Mouse (Mus musculus): ENCODE data around the gene Fam133b. TPM values are rescaled to one million over a fixed set of nuclear protein-coding genes. Genes with fewer than 3 reads are reported as not detected.

Fam133b gene
- polyA plus RNA-seq, 1 experiment: 30.6 TPM

- H3K27me3 ChIP-seq (ENCODE audit: control insufficient read depth, insufficient read depth, low read length): no peaks in the 10 kb centered on the region
- 8% methylated on average over 7 of the region's 7 CpGs for WGBS
- H3K4me1 ChIP-seq (ENCODE audit: control insufficient read depth, insufficient read depth, low read length): peaks cover 8% of the 10 kb centered on the region
- DNase-seq: no peak
- TF ChIP-seq POLR2A (IDR thresholded peaks at IDR 0.05; ENCODE audit: borderline replicate concordance, insufficient read depth, low read length): no peak
- no peak for TF ChIP-seq CTCF (IDR thresholded peaks at IDR 0.05; ENCODE audit: borderline replicate concordance, insufficient read depth, low read depth, low read length)
- no peak overlapping the region for H3K27ac ChIP-seq (ENCODE audit: insufficient read depth, low read length)
- peak overlapping the region; percentile 70 for H3K4me3 ChIP-seq (replicated peaks; ENCODE audit: insufficient read depth, low read depth, low read length)
Observed at GRCm38 (mm10) chr5:3544480-3544769, 792 bp downstream of the Fam133b start.

- peaks cover 8% of the 10 kb centered on the region for H3K4me1 ChIP-seq (ENCODE audit: control insufficient read depth, insufficient read depth, low read length)
- TF ChIP-seq POLR2A (IDR thresholded peaks at IDR 0.05; ENCODE audit: borderline replicate concordance, insufficient read depth, low read length) (no peak), CTCF (IDR thresholded peaks at IDR 0.05; ENCODE audit: borderline replicate concordance, insufficient read depth, low read depth, low read length) (no peak)
- no peak overlapping the region for H3K4me3 ChIP-seq (replicated peaks; ENCODE audit: insufficient read depth, low read depth, low read length)
- WGBS: 72% methylated on average over 1 of the region's 1 CpGs
- H3K27me3 ChIP-seq (ENCODE audit: control insufficient read depth, insufficient read depth, low read length): no peaks in the 10 kb centered on the region
- no peak for DNase-seq
- H3K27ac ChIP-seq (ENCODE audit: insufficient read depth, low read length): no peak overlapping the region
Observed at GRCm38 (mm10) chr5:3546226-3546625, 2.6 kb downstream of the Fam133b start.

GRCm38 (mm10) chr5:3551481-3551880 is 7.8 kb downstream of the Fam133b start:
- WGBS: 91% methylated on average over 1 of the region's 1 CpGs
- no peak overlapping the region for H3K4me3 ChIP-seq (replicated peaks; ENCODE audit: insufficient read depth, low read depth, low read length)
- no peaks in the 10 kb centered on the region for H3K4me1 ChIP-seq (ENCODE audit: control insufficient read depth, insufficient read depth, low read length)
- no peak overlapping the region for H3K27ac ChIP-seq (ENCODE audit: insufficient read depth, low read length)
- TF ChIP-seq CTCF (IDR thresholded peaks at IDR 0.05; ENCODE audit: borderline replicate concordance, insufficient read depth, low read depth, low read length): no peak
- no peak for TF ChIP-seq POLR2A (IDR thresholded peaks at IDR 0.05; ENCODE audit: borderline replicate concordance, insufficient read depth, low read length)
- no peak for DNase-seq
- no peaks in the 10 kb centered on the region for H3K27me3 ChIP-seq (ENCODE audit: control insufficient read depth, insufficient read depth, low read length)

GRCm38 (mm10) chr5:3554198-3554597 is 10.6 kb downstream of the Fam133b start:
- no peaks in the 10 kb centered on the region for H3K27me3 ChIP-seq (ENCODE audit: control insufficient read depth, insufficient read depth, low read length)
- H3K27ac ChIP-seq (ENCODE audit: insufficient read depth, low read length): no peak overlapping the region
- no peaks in the 10 kb centered on the region for H3K4me1 ChIP-seq (ENCODE audit: control insufficient read depth, insufficient read depth, low read length)
- no peak overlapping the region for H3K4me3 ChIP-seq (replicated peaks; ENCODE audit: insufficient read depth, low read depth, low read length)
- no peak for TF ChIP-seq POLR2A (IDR thresholded peaks at IDR 0.05; ENCODE audit: borderline replicate concordance, insufficient read depth, low read length)
- TF ChIP-seq CTCF (IDR thresholded peaks at IDR 0.05; ENCODE audit: borderline replicate concordance, insufficient read depth, low read depth, low read length): no peak
- DNase-seq: no peak
- WGBS: 66% methylated on average over 2 of the region's 2 CpGs

GRCm38 (mm10) chr5:3571266-3571665 is 27.6 kb downstream of the Fam133b start, which contains the start of gene 1700109H08Rik:
Gene 1700109H08Rik (plus strand): TSS chr5:3571566.
- Histone ChIP-seq H3K27me3 (ENCODE audit: control insufficient read depth, insufficient read depth, low read length) (no peaks in the 10 kb centered on the region), H3K4me3 (replicated peaks; ENCODE audit: insufficient read depth, low read depth, low read length) (no peak within 1 kb of the TSS), H3K27ac (ENCODE audit: insufficient read depth, low read length) (no peak within 1 kb of the TSS), H3K4me1 (ENCODE audit: control insufficient read depth, insufficient read depth, low read length) (no peaks in the 10 kb centered on the region)
- TF ChIP-seq CTCF (IDR thresholded peaks at IDR 0.05; ENCODE audit: borderline replicate concordance, insufficient read depth, low read depth, low read length): no peak
- no peak for TF ChIP-seq POLR2A (IDR thresholded peaks at IDR 0.05; ENCODE audit: borderline replicate concordance, insufficient read depth, low read length)
- 94% methylated on average over 4 of the region's 4 CpGs for WGBS
- no peak for DNase-seq

GRCm38 (mm10) chr5:3574825-3575224 is 31.2 kb downstream of the Fam133b start:
- no peaks in the 10 kb centered on the region for H3K4me1 ChIP-seq (ENCODE audit: control insufficient read depth, insufficient read depth, low read length)
- H3K27me3 ChIP-seq (ENCODE audit: control insufficient read depth, insufficient read depth, low read length): no peaks in the 10 kb centered on the region
- WGBS: 100% methylated on average over 2 of the region's 2 CpGs
- H3K27ac ChIP-seq (ENCODE audit: insufficient read depth, low read length): no peak overlapping the region
- H3K4me3 ChIP-seq (replicated peaks; ENCODE audit: insufficient read depth, low read depth, low read length): no peak overlapping the region
- no peak for DNase-seq
- TF ChIP-seq POLR2A (IDR thresholded peaks at IDR 0.05; ENCODE audit: borderline replicate concordance, insufficient read depth, low read length): no peak
- TF ChIP-seq CTCF (IDR thresholded peaks at IDR 0.05; ENCODE audit: borderline replicate concordance, insufficient read depth, low read depth, low read length): no peak

GRCm38 (mm10) chr5:3577939-3578338 is 34.3 kb downstream of the Fam133b start:
- WGBS: 95% methylated on average over 2 of the region's 2 CpGs
- H3K27ac ChIP-seq (ENCODE audit: insufficient read depth, low read length): no peak overlapping the region
- no peaks in the 10 kb centered on the region for H3K4me1 ChIP-seq (ENCODE audit: control insufficient read depth, insufficient read depth, low read length)
- TF ChIP-seq CTCF (IDR thresholded peaks at IDR 0.05; ENCODE audit: borderline replicate concordance, insufficient read depth, low read depth, low read length) (no peak), POLR2A (IDR thresholded peaks at IDR 0.05; ENCODE audit: borderline replicate concordance, insufficient read depth, low read length) (no peak)
- no peak for DNase-seq
- H3K27me3 ChIP-seq (ENCODE audit: control insufficient read depth, insufficient read depth, low read length): no peaks in the 10 kb centered on the region
- H3K4me3 ChIP-seq (replicated peaks; ENCODE audit: insufficient read depth, low read depth, low read length): no peak overlapping the region

GRCm38 (mm10) chr5:3579066-3579465 is 35.4 kb downstream of the Fam133b start:
- Histone ChIP-seq H3K27me3 (ENCODE audit: control insufficient read depth, insufficient read depth, low read length) (no peaks in the 10 kb centered on the region), H3K27ac (ENCODE audit: insufficient read depth, low read length) (no peak overlapping the region), H3K4me1 (ENCODE audit: control insufficient read depth, insufficient read depth, low read length) (no peaks in the 10 kb centered on the region), H3K4me3 (replicated peaks; ENCODE audit: insufficient read depth, low read depth, low read length) (no peak overlapping the region)
- no peak for DNase-seq
- no peak for TF ChIP-seq POLR2A (IDR thresholded peaks at IDR 0.05; ENCODE audit: borderline replicate concordance, insufficient read depth, low read length)
- no peak for TF ChIP-seq CTCF (IDR thresholded peaks at IDR 0.05; ENCODE audit: borderline replicate concordance, insufficient read depth, low read depth, low read length)
- 93% methylated on average over 7 of the region's 7 CpGs for WGBS
